Mouse (Mus musculus): ENCODE results near the gene Isg20.

Isg20 gene

DNA sequence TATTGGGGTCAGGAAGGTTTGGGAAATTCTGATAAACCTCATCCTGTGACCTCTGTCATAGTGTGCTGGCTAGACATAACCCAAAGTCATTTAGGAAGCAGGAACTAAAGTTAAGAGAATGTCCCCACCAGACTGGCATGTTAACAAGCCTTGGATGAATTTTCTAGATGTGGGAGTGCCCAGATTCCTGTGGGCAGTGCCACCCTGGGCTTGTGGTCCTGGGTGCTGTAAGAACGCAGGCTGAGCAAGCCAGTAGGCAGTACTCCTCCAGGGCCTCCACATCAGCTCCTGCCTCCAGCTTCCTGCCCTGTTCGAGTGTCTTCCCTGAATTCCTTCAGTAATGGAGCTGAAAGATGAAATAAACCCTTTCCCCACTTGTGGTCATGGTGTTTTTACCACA, 9.0 kb upstream of the Isg20 start:
- DNase-seq, result no peak

DNA sequence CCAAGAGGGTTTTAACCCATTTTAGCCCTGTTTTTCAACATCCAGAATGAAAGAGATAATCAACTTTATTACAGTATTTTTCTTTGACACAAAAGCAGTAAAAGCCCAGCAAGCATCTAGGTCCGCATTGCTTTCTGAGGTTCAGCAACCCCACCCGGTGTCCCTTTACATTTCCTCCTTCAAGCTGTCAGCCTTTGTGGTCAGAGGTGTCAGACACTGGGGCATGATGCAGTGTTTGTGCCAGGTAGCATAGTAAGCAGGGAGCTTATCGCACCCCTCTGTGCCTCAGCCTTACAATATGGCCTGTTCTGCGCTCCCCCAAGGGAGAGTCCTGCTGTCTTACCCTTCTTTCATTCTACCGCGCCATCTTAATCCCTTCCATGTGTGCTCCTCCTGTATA, 4.2 kb upstream of the Isg20 start:
- no peak for DNase-seq

DNA sequence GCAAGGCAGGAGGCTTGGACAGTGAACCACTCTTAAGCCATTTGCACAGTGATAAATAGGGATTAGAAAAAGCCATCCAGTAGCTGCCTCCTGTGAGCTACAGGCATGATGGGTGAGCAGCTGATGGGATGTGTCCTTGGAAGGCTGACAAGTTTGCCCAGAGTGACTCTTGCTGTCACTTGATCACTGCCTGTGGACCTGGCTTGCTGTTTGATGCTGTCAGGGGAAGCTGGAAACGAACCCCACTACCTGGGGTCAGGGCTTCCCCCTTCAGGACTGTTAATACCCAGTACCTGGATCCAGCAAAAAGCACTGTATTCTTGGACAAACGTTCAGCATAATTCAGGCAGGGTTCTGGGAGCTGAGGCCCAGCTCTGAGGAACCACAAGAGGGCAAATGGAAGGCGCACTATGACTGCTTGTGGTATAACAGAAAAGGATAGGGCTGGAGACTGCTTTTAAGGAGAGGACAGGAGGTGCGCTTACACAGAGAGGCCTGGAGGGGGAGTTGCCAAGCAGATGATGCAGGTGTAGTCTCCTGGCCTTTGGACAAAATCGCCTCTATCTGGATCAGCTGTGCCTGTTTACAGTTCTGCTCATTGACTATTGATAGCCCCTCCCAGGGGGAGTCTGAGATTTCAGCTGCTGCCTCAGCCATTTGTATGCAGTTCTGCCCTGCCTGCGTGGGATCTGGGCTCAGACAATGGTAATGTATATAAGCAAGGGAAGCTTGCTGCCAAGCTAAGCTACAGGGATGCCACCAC, 2.7 kb upstream of the Isg20 start:
- peak in 1 of 2 experiments; percentile 25 for DNase-seq

DNA sequence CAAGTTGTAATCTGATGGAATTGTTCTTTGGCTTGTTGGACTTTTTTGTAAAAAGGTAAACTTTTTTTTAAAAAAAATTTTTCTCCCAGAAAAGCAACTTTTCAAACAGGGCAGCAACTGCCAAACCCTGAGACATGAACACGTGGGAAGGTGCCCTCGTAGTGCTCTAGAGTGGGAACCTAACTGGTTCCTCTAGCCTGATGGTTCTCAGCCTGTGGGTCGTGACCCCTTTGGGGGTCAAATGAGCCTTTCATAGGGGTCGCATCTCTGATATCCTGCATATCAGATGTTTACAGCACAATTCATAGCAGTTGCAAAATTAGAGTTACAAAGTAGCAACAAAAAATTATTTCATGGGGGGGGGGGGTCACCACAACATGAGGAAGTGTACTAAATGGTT, 2.0 kb upstream of the Isg20 start:
- DNase-seq, result no peak

DNA sequence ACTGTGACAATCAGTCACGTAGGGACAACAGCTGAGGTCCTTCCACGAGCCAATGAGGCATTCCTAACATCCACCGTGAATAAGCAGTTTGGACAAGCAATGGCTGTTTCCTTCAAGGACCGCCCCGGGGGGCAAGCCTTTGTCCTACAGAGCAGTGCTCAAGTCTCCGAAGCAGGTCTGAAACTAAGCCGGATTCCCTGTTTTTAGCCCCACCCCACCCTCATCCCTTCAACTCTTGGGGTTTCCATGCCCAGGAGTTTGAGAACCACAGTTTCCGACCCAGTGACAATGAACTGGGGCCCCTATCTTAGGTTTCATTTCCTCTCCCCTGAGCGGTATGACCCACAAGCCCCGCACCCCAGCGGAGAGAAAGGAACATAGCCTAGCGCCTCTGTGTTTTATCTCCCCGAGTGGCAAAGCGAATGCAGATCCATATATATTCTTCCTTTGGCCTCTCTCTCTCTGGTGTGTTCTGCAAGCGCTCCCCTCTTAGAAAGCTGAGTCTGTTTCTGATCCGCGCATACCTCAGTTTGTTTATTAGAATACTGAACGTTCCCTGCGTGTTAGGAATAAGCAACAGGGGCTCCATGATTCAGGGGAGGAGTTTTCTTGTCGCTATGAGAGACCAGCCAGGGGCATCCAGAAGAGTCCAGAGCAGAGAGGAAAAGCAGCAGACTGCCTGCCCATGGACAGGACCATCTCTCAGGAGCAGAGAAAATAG, 811 bp upstream of the Isg20 start:
- DNase-seq, result peak; percentile 56 to 64

DNA sequence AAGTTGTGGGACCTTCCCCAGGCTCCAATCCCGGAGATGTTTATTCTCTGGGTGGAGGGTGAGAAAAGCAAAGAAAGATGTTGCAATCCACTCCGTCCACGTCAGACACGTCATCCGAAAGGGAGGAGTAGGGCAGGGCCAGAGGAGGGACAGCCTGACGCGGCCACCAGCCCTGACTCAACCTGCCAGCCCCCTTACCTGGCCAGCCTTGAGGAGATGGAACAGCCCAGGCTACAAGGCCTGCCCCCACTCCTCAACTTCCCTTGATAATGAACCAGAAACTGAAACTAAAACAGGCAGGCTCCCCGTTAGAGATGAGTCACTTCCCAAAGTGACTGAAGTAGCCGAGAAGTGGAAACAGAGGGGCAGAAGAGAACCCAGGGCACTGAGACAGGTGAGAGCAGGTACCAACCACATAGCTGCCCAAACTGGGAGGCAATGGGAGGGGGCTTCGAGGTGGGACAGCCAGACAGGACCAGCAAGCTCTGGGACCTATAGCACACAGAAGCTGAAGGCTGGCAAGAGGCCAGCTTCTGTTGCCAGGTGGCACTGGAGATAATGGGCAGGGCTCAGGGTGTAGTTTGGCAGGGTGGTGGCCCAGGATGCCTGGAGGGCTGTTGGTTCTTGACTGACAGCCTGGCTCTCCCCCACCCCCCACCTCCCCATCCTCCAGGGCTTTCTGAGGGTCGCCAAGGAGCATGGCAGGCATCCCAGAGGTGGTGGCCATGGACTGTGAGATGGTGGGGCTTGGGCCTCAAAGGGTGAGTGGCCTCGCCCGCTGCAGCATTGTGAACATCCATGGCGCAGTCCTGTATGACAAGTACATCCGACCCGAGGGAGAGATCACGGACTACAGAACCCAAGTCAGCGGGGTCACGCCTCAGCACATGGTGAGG, 673 bp downstream of the Isg20 start:
- DNase-seq, result peak; percentile 44 to 49

DNA sequence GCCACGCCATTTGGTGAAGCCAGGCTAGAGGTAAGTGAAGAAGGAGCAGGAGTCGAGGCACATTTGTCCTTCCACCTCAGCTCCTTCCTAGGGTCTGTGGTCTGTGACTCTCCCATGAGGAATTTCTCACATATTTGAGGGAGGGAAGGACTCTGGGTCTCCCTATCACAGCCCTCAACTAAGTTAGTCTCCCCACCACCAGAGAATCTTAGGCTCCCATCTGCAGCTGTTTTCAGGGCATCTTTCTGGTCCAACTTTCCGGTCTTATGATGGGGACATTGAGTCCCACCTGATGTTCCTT, 1.3 kb downstream of the Isg20 start:
- DNase-seq, result no peak

DNA sequence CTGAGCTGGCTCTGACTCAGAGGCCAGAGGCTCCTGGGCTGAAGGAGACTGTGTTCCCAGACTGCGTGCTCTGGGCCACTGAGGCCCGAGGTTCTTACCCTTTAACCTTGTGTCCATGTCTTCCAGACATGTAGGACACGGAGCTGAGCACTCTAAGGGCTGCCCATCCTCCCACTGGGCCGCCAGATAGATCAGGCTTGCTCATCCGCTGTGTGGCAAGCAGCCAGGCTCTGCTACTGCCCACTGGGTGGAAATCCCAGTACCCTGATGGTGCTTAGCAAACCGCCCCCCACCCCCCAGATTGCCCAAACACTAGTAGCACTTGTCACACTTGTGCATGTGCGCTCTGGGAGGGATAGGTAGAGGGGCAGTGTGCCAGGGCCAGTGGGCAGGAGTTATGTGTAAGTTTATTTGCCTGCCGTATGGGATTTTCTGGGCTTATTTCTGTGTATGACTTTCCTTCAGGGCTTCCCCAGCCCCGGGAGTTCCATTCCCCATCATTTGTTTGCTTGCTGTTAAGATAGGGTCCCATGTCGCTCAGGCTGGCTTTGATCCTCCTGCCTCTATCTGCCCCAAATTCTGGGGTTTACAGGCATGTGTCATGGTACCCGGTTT, 1.8 kb downstream of the Isg20 start:
- DNase-seq, result no peak

DNA sequence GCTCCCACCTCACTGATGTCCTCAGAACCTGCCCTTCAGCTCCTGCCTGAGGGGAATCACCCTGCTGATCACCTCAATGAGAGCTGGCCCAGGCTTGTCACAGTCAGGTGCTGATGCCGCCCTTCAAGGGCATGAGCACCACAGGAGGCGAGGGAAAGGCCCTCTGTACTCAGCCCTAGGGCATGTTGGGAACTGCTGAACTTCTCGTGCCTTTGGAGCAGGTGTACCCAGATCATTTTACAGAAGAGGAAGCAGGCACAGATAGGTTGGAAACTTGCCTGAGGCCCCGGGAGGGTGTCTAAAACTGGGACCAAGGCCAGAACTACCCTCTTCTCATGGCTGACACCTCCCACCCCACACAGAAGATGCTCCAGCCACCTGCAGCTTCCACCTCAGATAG, 5.5 kb downstream of the Isg20 start:
- DNase-seq, result no peak

DNA sequence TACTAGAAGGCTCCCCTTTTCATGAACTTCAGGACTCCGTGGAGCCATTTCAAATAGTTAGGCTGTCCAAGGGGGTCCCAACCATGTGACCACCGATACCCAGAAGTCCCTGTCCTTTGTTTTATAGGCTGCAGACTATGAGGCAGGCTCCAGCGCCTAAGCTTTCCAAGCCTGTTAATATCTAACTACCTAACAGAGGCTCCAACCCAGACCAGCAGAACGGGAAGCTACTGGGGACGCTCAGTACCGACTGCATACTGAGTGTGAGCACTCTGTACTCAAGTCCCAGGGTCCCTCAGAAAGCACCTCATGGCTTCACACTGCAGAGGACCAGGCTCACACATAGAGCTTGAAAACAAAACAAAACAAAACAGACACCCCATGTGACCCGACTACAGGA, 9.3 kb downstream of the Isg20 start:
- no peak for DNase-seq

DNA sequence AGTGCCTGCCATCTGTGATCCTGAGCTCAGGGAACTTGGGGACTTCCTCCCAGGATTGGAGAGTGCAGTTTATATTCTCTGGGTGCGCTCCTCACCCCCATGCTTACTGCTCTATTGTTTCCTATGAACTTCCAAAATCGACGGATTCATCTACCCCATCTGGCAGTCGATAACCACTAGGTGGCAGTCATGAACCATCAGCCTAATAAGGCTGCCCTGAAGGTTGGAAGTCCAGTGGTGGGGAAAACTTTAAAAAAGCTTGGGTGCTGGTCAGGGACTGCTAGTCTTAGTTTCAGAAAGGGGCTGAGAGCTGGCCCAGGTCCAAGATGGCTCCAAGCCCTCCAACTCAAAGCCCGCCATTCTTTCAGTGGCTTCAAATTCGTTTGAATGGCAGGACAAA, 11.1 kb downstream of the Isg20 start:
- peak; percentile 26 to 38 for DNase-seq

DNA sequence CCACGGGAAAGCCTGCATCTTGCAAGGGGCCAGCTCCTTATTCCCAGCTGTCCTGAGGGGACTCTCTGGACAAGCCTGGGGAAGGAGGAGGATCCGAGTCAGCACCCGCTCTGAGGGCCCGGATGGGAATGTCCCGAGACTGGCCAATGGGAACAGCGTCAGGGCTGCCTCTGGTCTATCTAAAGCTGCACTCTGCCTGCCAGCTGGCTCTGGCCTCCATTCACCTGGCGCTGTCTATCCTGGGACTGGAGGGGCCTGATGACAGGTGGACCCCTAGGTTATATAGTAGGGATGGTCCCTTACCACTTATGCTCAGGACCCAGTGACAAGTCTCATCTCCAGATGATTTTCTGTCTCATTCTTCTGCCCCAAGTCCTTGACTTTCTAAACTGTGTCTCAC, 11.6 kb downstream of the Isg20 start:
- no peak for DNase-seq

DNA sequence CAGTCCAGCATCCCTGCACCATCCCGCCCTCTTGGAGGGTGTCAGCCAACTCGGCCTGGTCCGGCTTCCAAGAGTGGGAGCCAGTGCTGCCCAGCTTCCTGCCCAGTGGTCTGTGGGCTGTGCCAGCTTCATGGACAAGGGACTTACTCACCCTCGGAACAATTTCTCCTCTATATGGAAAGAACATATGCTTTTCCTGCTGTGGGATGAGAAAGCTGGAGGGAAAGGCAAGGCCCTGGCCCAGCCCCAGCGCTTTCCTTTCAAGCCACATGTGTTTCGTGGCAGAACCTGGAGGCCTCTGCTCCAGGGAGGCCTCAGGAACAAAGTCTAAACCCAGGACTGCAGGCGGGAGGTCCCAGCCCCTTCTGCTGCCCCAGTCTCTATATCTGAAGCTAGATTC, 12.5 kb downstream of the Isg20 start:
- DNase-seq, result no peak

DNA sequence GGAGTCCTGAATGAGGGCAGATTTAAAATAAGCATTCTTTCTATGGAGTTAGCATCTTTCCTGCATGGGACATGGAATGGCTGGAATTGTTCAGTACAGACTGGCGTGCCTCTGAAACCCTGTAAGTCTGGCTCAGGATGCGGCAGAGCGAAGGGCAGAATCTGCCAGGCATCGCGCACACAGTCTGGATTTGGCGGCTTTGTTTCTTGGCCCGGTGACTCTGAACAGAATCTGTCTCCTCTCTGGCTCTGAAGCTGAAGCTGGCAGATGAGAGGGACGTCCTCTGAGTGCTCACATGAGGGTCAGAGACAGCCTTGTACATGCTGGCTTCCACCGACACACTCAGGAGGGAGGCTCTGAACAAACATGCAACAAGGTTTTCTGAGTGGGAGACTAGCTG, 12.9 kb downstream of the Isg20 start:
- DNase-seq, result no peak

DNA sequence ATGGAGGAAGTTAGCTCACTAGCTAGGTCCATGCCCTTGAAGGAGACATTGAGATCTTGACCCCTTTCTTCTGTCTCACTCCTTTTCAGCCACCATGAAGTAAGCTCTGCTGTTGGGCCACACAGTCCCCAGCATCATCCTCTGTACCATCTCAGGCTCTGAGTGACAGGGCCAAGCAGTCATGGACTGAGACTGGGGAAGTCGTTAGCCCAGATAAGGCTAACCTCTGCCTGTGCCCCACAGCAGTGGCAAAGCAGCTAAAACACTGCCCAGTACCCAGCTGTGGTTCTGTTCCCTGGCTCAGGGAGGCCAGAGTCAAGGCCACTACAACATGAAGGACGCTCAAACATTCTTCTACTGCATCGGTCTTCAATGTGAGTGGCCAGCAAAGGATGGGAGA, 14.0 kb downstream of the Isg20 start:
- DNase-seq, result no peak

DNA sequence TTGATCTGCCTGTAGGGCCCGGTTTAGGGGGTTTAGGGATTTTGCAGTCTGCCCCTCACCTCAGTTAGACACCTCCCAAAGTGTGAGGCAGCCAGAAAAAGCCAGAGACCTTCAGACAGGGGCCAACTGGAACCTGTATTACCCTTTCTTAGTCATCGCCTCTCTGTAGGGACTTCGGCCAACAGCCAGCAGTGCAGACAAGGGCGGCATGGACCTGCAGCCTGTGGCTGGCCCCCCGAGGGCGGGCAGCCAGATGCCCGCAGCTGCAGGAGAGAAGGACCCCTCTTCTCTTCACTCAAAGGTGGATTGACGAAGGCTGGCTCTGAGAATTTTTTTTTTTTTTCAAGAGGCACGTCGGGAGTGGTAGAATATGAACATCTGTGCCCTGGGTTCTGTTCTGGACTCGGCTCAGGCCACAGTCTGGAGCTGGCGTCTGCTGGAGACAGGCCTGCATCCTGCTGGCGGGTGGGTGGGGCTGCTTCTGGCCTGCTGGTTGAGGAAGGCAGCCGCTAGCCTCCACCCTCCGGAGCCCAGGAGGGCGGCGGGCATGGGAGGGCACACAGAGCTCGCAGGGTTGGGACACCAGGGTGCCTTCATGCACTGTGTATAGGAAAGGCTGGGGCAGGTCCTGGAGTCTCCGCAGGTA, 25.9 kb downstream of the Isg20 start:
- DNase-seq, result no peak

DNA sequence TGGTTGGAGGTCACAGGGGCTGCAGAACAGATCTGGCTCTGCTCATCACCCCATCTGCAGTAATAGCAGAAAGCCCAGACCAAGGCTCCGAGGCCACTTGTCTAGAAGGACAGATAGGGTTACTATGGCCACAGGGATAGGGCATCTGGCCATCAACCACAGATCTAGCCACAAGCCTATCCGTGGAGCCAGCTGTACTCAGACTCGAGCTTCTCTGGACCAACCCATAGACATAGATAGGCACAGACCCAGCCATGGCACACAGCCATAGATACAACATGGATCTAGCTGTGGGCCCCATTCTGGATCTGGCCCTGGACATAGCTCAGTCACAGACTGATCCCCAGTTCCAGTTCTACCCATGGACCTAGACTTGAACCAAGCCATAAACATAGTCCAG, 27.7 kb downstream of the Isg20 start:
- no peak for DNase-seq

DNA sequence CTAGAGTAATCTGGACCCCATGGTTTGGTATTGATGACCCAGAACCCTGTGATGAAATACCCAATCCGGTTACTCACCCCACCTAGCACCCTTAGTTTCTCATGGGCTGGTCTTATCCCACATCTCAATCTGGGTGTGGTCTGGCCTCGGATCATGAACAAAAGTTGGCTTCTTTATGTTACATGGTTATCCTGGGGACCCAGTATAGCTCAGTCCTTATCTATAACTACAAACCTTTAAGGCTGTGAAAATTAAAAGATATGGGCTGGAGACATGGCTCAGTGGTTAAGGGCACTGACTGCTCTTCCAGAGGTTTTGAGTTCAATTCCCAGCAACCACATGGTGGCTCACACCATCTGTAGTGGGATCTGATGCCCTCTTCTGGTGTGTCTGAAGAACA, 29.3 kb downstream of the Isg20 start:
- no peak for DNase-seq

DNA sequence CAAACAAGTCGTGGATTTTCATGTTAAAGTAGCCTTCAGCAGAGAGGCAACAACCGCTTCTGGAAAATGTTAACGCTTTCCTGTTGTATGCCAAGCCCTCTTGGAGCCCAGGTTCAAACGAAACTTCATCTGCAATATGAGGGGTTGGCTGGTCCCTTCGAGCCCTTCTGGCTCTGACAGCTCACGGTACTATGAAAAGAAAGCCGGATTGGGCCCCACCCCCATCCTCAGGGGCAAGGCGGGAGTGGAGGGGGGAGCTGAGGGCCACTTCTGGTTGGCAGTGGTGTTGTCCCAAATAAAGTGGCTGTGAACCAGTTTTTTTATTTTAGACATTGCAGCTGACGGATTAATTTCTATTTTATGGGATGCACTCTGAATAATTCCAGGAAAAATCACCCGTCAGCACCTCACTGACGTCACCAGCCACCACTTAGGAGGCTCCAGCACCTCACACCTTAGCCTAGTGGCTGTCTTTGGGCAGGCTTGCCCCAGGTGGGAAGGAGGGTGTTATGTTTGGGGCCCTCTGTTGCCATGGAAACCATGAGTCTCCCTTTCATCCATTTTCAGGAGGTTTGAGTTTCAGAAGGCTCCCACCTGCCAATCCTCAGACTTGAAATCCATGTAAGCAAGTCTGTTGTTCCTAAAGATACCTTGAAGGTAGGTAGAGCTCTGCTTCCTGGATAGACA, 40.8 kb downstream of the Isg20 start:
- DNase-seq, result no peak

DNA sequence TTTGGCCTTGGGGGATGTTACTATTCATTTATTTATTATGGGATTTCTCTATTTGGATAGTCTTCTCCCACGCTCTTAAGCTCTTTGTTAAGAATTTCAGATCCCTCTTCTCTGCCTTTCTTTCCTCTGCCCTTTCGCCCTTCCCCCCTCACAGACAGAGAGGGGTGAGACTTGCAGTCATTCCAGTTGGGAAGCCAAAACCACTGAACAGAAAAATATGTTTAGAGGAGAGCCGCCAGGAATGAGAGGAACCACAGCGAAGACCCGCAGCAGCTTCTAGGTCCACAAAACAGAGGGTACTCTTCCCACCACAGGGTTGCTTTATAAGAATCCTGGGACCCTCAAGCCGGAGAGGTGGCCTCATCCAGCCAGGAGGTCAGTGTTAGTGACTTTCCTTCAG, 41.4 kb downstream of the Isg20 start:
- DNase-seq, result no peak

DNA sequence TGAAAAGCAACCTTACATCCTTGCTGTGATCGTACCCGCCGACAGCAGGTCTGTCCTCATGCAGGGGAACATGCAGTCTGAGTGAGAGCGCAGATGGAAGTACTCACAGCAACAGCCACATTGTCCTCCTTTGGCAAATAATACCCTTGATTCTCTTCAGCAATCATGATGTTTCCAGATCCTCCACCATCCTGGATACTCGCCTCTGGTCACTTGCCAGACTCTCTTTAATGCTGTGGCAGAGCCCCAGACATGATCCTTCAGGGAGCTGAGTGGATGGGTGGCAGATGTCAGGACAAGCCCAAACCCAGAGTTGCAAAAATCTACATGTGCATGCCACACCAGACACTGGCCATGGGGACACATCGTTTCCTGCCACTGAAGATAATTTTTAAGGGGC, 41.9 kb downstream of the Isg20 start:
- DNase-seq, result no peak

DNA sequence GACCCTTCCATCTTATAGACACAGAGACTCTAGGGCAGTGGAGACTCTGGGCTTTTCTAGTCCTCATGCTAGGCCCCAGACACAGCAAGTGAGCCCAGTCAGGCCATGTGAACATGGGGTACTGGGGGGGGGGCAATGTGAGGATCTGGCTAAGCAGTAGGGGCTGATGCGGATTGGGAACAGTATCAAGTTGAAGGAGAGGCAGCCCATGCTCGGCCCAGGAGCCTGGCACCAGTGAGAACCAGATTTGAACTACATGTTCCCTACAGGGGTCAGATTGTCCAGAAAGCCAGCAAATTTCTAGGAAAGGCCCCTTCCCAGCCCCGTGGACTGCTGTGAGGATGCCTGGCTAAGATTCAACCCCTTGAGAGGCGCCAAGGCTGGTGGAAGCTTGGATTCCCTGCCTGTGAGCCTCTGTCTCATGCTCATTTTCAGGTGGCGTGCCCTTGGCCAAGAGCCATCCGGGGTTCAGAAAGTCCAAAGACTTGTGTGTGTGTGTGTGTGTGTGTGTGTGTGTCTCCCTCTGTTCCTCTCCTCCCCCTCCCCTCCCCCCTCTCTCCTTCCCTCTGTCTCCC, 45.4 kb downstream of the Isg20 start:
- no peak for DNase-seq

Data from thymus, postnatal 36 days (tissue).